Mouse (Mus musculus): ENCODE results near the gene Gpr108.

Gpr108 gene

DNA sequence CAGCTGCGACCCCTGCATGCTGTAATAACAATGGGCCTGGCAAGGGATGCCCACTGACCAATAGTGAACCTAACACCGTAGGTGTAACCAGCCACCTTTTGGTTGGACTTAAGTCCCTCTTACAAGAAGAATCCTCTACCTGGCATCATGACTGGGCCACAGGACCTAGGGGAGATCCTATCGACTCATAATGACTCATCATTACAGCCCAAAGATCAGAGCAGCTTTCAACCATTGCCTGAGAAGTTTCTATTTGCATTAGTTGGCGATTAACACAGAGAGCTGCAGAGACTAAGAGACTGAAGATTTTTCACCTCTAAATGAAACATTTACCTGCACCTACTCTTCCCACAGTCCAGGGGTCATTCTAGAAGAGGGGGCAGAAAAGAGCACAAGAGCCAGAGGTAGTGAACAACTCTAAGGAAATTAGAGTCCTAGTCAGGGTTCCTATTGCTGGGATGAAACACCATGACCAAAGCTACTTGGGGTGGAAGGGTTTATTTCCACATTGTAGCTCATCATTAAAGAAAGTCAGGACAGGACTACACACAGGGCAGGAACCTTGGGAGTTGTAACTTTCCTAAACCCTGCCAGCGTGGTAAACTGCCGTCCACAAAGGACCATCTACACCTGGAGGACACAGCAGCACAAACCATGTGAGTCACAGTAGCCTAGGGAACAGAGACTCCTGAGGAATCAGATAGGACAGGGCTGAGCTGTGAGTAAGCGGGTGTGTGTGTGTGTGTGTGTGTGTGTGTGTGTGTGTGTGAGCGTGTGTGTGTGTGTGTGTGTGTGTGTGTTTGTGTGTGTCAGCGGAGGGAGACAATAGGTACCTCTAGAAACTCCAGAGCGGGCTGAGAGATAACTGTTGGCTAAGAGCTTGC, 46.2 kb downstream of the Gpr108 start:
- no peak for DNase-seq

DNA sequence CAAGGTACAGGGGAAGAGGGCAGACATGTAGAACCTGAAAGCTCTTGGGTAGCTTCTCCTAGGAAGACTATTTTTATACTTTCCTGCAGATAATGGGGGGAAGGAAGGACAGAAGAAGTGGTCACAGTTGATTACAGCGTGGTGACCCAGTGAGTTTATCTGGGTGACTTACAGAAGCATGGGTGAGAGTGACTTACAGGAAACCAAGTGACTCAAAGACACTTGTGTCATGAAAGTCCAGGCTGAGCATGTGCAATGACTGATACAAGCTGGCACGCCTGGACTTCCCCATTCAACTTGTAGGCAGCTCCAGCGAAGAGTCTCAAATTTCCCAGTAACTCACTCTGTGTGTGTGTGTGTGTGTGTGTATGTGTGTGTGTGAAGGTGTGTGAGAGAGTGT, 50.0 kb downstream of the Gpr108 start:
- DNase-seq, result no peak

GRCm38 (mm10) chr17:57195326-57196010, 52.8 kb downstream of the Gpr108 start:
- no peak for DNase-seq

GRCm38 (mm10) chr17:57194771-57195170, 53.5 kb downstream of the Gpr108 start:
- peak in 1 of 2 experiments; percentile 50 for DNase-seq

DNA sequence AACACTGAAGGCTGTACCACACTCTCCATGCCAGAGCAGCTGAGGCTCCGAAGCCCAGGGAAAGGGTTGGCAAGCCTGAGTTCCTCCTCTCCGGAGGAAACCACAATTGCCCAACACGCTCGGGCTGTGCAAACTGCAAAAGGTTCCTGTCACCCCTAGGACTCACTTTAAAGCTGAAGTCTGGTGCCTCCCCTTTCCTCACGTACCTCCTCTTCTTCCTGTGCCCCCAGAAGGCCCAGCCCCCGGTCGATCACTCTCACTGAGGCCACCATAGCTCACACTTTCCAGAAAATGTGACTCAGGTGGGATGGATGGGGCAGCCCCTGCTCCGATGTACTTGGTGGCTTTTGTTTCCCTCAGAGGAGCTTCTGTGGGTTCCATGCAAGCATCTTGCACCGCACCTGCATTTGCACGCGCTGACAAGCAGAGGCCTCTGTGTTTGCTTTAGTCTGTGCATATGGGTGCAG, 54.2 kb downstream of the Gpr108 start, which contains the start of gene Tnfsf14:
Gene Tnfsf14 (minus strand): TSS at position 137 of the 467 bp plus-strand sequence.
- peak; percentile 76 to 82 for DNase-seq

DNA sequence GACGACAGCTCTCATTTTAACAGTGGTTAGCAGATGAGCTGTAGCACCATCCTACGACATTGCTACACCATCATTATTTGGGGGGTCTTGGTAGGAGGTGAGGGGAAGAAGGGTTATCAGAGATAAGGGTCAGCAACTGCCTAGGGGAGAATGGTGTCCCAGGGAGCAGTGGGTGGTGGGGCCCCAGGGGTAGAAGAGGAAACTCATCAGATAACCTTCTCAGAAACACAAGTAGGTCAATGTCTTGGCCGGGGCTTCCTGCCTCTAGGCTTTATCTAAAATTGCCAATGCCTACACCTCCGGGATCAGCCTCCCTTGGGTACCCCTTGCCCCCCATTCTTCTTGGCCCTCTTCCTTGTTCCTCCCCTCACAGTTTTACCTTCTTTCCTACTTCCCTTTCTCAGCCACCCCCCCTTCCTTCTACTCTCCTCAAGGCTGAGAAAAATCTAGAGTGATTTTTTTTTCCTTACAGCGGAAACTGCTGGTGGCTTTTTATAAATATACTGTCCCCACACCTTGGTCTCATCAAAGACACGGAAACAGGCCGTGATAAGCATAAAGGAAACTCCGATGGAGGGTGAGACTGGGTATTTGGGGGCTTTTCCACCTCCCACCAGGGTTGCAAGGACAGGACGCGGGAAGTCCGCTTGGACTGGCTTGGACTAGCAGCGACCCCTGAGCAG, 59.6 kb downstream of the Gpr108 start:
- no peak for DNase-seq

DNA sequence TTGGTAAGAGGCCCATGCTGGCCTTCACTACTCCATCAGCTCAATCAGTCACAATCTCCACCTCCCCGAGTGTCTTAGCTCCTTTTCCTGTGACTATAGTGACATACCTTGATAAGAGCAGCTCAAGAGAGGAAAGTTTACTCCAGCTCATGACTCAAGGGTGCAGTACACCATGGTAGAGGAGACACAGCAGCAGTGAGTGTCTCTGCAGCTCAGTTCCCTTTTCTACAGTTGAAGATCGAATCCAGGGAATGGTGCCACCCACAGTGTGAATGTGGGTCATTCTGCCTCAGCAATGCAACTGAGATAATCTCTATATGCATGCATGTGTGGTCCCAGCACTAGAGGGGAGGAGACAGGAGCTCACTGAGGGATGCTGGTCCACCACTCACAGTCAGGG, 62.6 kb downstream of the Gpr108 start:
- no peak for DNase-seq

Data from thymus, adult 18-20 months (tissue).